Mouse (Mus musculus): ENCODE measurements around the gene Slc35e3. TPM values are rescaled to one million over a fixed set of nuclear protein-coding genes. Genes with fewer than 3 reads are reported as not detected.
"Not testable (repeated sequence)": the region's sequence is repeated elsewhere in the genome, so short reads cannot be mapped to it uniquely, and the experiment has no call there.

Slc35e3 gene
- total RNA-seq, 2 experiments from 2014 or later: 15.1 to 15.6 TPM

- no peak for DNase-seq
Observed at GRCm38 (mm10) chr10:117762966-117763365, 16.8 kb upstream of the Slc35e3 start.

GRCm38 (mm10) chr10:117762281-117762830 is 16.2 kb upstream of the Slc35e3 start:
- no peak for DNase-seq

GRCm38 (mm10) chr10:117761551-117761950 is 15.4 kb upstream of the Slc35e3 start:
- DNase-seq: no peak

- DNase-seq: no peak
Observed at GRCm38 (mm10) chr10:117760831-117761335, 14.7 kb upstream of the Slc35e3 start.

GRCm38 (mm10) chr10:117759844-117760630 is 13.9 kb upstream of the Slc35e3 start:
- no peak for DNase-seq

- no peak for DNase-seq
Observed at GRCm38 (mm10) chr10:117758749-117759727, 12.9 kb upstream of the Slc35e3 start.

GRCm38 (mm10) chr10:117758344-117758743 is 12.2 kb upstream of the Slc35e3 start:
- DNase-seq: not testable (repeated sequence)

- DNase-seq: no peak
Observed at GRCm38 (mm10) chr10:117757796-117758342, 11.7 kb upstream of the Slc35e3 start.

- no peak for DNase-seq
Observed at GRCm38 (mm10) chr10:117757259-117757658, 11.1 kb upstream of the Slc35e3 start.

- DNase-seq: no peak
Observed at GRCm38 (mm10) chr10:117756784-117757183, 10.6 kb upstream of the Slc35e3 start.

GRCm38 (mm10) chr10:117755799-117756467 is 9.8 kb upstream of the Slc35e3 start:
- DNase-seq: no peak

- DNase-seq: no peak
Observed at GRCm38 (mm10) chr10:117755086-117755798, 9.1 kb upstream of the Slc35e3 start.

GRCm38 (mm10) chr10:117754609-117754940 is 8.4 kb upstream of the Slc35e3 start:
- DNase-seq: no peak

- DNase-seq: no peak
Observed at GRCm38 (mm10) chr10:117753711-117754608, 7.8 kb upstream of the Slc35e3 start.

- DNase-seq: no peak
Observed at GRCm38 (mm10) chr10:117752851-117753647, 6.9 kb upstream of the Slc35e3 start.

GRCm38 (mm10) chr10:117752304-117752821 is 6.2 kb upstream of the Slc35e3 start:
- DNase-seq: no peak

GRCm38 (mm10) chr10:117751744-117752143 is 5.6 kb upstream of the Slc35e3 start:
- DNase-seq: no peak

- DNase-seq: no peak
Observed at GRCm38 (mm10) chr10:117751282-117751610, 5.1 kb upstream of the Slc35e3 start.
